Mouse (Mus musculus) liver, adult 2 months (tissue): ENCODE measurements around the gene Frrs1.

Experiments used
- CTCF ChIP-seq: fragments of 200-500 bp; IDR thresholded peaks from 2 replicates; pipeline ENCODE4 v1.5.1; 2011; ENCODE audit warnings: low read depth, low read length, control low read depth
- POLR2A ChIP-seq: fragments of 200-500 bp; IDR thresholded peaks from 2 replicates; pipeline ENCODE4 v1.6.1; 2011; ENCODE audit warnings: low read length, control low read depth; ENCODE audit not compliant: insufficient read depth; ENCODE audit errors: extremely low read depth

DNA sequence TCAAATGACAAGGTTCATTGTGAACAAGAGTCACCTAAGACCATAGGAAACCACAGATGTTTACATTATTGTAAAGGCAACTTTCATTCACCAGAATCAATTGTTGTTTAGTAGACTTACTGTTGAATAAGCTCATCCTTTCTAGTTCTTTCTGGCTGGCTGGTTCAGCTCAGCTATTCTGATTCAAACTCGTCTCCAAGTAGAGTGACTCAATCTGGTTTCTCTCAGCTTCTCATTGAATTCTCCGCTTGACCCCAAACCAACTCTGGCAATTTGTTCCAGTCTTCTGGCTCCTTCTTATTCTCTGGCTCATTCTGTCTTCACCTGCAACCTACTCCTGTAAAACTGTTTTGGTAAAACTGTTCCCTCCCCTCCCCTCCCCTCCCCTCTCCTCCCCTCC is 18.0 kb upstream of the Frrs1 start:
- no peak for TF ChIP-seq CTCF
- no peak for TF ChIP-seq POLR2A
